Mouse (Mus musculus): ENCODE results near the gene 1700018G05Rik.
"Not testable (repeated sequence)": the region's sequence is repeated elsewhere in the genome, so short reads cannot be mapped to it uniquely, and the experiment has no call there.

Gene 1700018G05Rik

DNA sequence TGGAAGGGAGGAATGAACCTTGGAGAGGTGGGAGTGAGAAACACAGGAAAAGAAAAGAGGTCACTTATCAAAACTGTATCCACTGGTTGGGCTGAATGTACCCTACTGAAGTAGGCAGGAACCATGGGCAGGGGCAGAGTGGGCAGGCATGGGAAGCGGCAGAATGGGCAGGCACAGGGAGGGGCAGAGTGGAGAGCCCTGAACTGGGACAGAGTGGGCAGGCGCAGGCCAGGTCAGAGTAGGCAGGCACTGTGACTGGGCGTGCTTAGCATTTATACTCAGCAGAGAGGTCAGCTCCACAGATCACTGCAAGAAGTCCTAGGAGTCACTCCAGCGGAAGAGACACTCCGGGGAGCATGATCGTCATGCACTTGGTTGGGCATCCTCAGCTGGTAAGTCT is at the start of gene 1700018G05Rik:
Gene 1700018G05Rik, plus strand, starts transcription at position 301 of the 400 bp plus-strand sequence.
- not testable (repeated sequence) for DNase-seq (ENCODE audit: low spot score)

DNA sequence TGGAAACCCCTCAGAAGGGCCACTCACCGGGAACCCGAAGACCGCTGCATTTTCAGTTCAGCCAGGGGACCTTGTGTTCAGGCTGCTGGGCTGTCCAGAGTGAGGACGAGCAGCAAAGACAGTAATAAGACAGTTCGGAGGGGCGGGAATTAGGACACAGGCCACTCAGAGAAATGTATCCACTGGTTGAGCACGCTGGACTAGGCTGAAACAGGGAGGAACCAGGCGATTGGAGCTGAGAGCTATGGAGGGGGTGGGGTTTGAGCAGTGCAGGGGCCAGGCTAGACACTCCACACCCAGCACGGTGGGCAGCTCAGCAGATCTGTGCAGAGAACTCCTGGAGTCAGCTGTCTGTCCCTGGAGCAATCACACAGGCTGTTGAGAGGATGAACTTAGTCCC is 19.6 kb upstream of the 1700018G05Rik start, which contains the start of the genes Dmrtc1a and 1700011M02Rik:
Gene Dmrtc1a, minus strand, starts transcription at position 101 of the 400 bp plus-strand sequence.
Gene 1700011M02Rik, plus strand, starts transcription at position 319 of the 400 bp plus-strand sequence.
- not testable (repeated sequence) for DNase-seq (ENCODE audit: low spot score)

DNA sequence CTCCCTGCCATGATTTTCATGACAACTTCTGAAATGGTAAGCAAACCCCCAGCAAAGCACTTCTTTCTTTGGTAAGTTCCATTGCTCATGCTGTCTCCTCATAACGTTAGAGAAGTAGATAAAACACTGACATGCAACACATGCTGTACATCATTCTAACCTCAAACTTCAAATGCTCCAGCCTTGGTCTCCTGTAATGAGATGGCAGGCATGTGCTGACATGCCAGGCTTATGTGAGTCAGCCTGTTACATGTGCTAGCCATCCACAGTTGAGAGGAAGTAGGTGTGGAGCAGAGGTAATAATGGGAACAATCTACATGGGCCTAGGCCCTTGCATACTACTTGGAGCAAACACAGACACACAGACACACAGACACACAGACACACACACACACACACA is 13.3 kb upstream of the 1700018G05Rik start:
- DNase-seq (ENCODE audit: low spot score): not testable (repeated sequence)

DNA sequence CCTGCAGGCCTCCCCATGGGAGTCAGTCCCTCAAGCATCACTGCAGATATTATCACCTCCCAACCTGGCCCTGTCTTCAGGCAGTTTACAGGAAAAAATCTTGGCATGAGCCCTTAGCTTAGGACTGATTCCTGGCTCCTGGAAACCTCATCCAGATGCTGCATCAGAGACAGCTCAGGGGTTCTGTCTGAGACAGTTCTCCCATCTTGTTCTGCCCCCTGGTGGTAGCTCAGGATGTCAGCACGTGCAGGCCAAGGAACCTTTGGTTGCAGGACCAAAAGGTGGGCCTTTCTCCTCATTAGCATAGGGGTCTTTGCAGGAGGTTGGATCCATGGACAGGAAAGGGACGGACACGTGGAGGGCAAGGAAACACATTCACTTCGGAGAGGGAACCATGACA is 1.5 kb upstream of the 1700018G05Rik start:
- DNase-seq (ENCODE audit: low spot score): not testable (repeated sequence)

DNA sequence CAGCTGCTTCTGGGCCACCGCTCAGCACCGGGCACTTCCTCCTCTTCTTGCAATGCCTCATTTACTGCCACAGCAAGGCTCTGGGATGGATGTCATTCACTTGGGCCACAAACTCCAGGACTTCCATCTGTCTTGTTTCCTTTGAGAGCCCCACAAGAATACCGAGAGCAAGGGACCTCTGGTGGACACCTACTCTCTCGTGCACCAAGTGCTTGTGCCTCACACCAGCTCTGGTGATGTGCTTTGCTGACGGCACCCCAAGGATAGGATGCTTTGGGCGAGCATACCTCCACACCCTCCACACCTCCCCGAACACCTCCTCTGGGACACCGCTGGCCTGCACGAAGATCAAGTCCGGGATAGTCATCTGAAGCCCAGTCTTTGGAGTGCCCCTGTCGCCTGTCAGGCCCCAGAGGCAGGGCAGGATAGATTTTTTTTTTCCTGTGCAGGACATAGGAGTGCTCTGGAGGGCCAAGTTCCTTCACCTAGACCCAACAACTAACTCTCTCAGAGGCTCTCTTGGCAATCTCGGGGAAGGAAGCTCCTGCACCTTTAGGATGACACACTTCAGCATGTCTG is 4.9 kb downstream of the 1700018G05Rik start:
- DNase-seq (ENCODE audit: low spot score): no peak

DNA sequence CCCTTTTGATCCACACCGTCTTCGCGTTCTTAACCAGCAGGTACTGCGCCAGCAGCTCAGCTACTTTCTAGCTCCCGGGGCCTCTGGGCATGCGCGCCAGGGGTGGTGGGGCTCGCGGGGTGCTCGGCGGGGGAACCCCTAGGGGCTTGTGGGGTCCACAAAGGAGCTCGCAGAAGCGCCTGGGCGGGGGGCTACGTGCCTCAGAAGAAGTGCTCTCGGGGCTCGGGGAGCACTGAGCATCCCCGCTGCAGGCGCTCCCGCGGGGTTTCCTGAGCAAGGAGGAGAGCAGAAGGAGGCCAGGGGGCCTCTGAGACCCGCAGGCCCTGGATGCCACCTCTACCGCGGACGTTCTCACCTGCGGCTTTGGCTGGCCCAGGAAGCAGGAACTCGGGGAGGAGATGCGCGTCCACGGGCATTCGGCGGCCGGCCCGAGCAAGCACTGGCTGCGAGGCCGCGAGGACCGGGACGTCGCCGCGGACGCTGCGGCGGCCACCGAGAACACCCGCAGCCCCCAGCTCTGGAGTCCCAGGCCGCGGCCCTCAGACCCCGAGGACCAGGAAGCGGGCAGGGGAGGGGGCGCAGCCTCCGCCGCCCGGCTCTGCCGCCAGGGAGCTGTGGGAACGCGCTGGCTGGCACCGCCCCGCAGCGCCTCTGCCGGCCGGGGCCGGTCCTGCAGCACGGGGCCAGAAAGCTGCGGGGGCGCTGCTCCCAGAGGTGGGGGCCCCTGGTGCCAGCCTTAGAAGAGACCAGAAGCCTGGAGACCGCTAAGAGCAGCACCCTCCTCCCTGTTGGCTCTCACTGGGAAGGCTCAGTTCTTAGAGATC is 5.6 kb downstream of the 1700018G05Rik start:
- DNase-seq (ENCODE audit: low spot score): no peak

DNA sequence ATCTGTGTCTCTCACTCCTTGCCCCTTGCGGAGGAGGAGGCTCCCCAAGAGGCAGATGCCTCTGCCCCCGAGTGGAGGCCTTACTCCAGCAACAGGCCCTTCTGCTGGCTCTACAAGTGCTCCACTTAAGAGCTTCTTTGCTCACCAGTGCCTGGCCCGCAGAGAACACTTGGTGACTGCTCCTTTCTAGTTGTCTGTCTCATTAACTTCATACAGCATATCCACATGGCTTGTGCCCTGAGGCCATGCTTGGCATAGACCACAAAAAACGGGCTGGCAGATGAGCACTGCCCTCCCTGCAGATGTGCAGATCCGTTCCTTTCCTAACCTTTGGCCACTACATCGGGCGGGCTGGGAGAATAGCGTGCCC is 6.2 kb downstream of the 1700018G05Rik start:
- DNase-seq (ENCODE audit: low spot score): no peak

DNA sequence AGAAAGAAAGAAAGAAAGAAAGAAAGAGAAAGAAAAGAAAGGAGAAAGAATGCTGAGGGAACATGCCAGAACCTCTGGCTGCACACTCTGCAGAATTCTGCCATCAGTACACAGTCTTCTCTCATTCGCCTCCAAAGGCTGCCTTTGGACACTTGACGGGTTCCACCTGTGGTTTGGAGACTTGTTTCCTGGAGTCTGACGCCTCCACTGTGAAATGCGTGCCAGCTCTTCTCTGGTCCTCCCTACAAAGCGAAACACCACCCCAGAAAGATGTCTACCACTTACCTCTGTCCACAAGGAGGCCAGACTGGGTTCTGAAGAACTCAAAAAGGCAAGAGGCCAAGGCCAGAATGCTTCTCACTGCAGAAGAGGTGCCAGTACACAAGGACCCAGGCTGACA is 8.6 kb downstream of the 1700018G05Rik start:
- DNase-seq (ENCODE audit: low spot score): no peak

DNA sequence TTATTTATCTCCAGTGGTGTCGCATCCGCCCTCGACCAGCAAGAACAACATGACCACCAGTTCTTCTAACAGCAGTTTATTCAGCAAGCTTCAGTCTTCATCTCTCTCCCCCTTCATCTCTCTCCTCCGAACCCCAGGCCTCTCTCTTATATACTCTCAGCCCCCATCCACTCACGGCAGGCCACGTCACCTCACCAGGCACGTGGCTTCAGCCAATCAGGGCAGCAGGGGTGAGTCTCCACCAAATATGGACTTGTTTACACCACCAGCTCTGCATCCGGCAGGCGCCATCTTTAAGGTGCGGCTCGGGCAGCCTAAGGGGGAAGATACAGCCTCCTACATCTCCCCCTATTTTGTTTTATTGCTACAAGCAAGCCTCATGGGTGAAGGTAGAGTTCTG is 22.0 kb downstream of the 1700018G05Rik start:
- DNase-seq (ENCODE audit: low spot score): not testable (repeated sequence)

DNA sequence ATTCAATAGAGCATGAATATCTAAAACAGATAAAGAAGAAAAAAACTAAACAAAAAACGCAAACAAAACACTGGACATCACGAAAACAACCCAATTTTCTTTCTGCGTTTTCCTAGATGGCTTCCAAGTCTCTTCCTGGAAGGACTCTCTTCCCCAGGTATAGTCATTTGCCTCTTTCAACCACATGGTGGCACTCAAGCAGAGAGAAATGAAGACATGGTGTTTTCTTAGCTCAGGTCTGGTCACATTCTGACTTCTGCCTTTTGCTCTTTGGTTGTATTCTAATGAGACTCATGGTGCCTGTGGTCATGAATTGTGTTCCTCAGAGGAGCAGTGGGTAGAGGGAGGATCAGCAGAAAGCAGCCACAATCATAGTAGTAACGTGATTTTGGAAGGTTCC is 30.7 kb downstream of the 1700018G05Rik start:
- DNase-seq (ENCODE audit: low spot score): peak; percentile 36

DNA sequence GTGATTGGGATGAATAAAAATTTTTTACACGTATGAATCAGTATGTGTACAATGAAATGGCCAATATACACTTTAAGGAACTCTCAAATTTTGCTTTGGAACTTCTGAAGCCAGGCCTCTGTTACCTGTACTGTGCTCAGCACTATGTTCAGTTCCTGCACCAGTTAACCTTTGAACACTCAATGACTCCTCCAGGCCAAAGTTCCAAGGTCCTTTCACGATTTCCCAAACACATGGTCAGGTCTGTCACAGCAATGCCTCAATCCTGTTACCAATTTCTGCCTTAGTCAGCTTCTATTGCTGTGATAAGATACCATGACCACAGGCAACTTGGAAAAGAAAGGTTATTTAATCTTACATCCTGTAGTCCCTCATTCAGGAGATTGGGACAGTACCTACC is 32.4 kb downstream of the 1700018G05Rik start:
- no peak for DNase-seq (ENCODE audit: low spot score)
